Mouse (Mus musculus) forebrain, embryonic 11.5 days (tissue): ENCODE measurements around the gene Olfr1275. TPM values are rescaled to one million over a fixed set of nuclear protein-coding genes. Genes with fewer than 3 reads are reported as not detected.

ENCODE experiments used
- ATAC-seq: fragments of 200-750 bp; cut with Nextera tagmentation; replicated peaks from 2 replicates; pipeline ENCODE4 v1.8.0; 2017; ENCODE audit warnings: moderate TSS enrichment; ENCODE audit not compliant: low FRiP score
- DNase-seq: peaks from one replicate; pipeline ENCODE4 v3.0.0-alpha.2; 2017; ENCODE audit warnings: low spot score
- H3K27ac ChIP-seq: fragments of 300-500 bp; sonication (generic); 2 replicates; pipeline ENCODE4 v1.5.1; 2014; ENCODE audit warnings: low read depth, low read length
- H3K27me3 ChIP-seq: fragments of 300-500 bp; sonication (generic); 2 replicates; pipeline ENCODE4 v1.6.1; 2014; ENCODE audit warnings: mild to moderate bottlenecking, low read length, mixed read lengths; ENCODE audit not compliant: control insufficient read depth, insufficient read depth
- H3K36me3 ChIP-seq: fragments of 300-500 bp; sonication (generic); 2 replicates; pipeline ENCODE4 v1.6.1; 2014; ENCODE audit warnings: mild to moderate bottlenecking, low read length, moderate library complexity, mixed read lengths; ENCODE audit not compliant: control insufficient read depth, insufficient read depth
- H3K4me1 ChIP-seq: fragments of 300-500 bp; sonication (generic); replicated peaks from 2 replicates; pipeline ENCODE4 v1.6.1; 2014; ENCODE audit warnings: low read length, mixed read lengths; ENCODE audit not compliant: control insufficient read depth, insufficient read depth
- H3K4me2 ChIP-seq: fragments of 300-500 bp; sonication (generic); 2 replicates; pipeline ENCODE4 v1.6.1; 2014; ENCODE audit warnings: low read depth, mild to moderate bottlenecking, low read length, moderate library complexity, mixed read lengths; ENCODE audit not compliant: severe bottlenecking
- H3K4me3 ChIP-seq: fragments of 300-500 bp; sonication (generic); 2 replicates; pipeline ENCODE4 v1.5.1; 2014; ENCODE audit warnings: low read depth, low read length
- H3K9ac ChIP-seq: fragments of 300-500 bp; sonication (generic); 2 replicates; pipeline ENCODE4 v1.6.1; 2014; ENCODE audit warnings: low read length
- H3K9me3 ChIP-seq: fragments of 300-500 bp; sonication (generic); 2 replicates; pipeline ENCODE4 v1.6.1; 2016; ENCODE audit warnings: low read length, mixed read lengths; ENCODE audit not compliant: control insufficient read depth
- WGBS: fragments of 180-500 bp; shearing (Covaris S2); extraction: QIAGEN DNeasy Blood & Tissue Kit; methylation state at CpG from one replicate; pipeline ENCODE4 v1.1.7; 2014; 5-methylcytosine and 5-hydroxymethylcytosine counted together
- polyA plus RNA-seq: library from polyadenylated mRNA; unstranded; fragments of >200 nt; fragmentation: Nextera tagmentation; extraction: Ambion mirVana; gene quantifications from 2 replicates; pipeline ENCODE4 v1.2.1, GENCODE M21; 2014

The Olfr1275 gene
- polyA plus RNA-seq: not detected in 2 replicates

DNA sequence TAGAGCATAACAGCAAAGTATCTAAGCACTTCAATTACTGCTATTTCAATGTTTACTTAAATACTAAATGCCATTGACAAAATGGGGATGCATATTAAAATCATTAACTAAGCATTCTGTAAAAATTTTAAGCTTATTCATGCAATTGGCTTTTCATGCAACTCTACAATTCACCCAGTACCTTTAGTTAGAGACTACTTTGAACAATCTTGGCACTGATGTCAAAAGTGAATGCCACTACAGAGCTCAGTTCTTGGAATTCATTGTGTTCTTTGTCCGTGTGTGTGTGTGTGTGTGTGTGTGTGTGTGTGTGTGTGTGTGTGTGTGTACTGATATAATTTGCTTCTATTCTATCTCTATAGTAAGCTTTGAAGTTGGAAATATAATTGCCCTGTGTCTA, at the start of gene Olfr1275:
TSS of gene Olfr1275 (minus strand) at position 101 of the 400 bp plus-strand sequence.
- 86% methylated on average over 1 of the region's 1 CpGs for WGBS
- DNase-seq (no peak), ATAC-seq (no peak)
- no peaks in the 10 kb centered on the region for H3K36me3 ChIP-seq
- H3K9ac ChIP-seq: no peak within 1 kb of the TSS
- no peak within 1 kb of the TSS for H3K27ac ChIP-seq
- no peaks in the 10 kb centered on the region for H3K9me3 ChIP-seq
- no peaks in the 10 kb centered on the region for H3K4me1 ChIP-seq
- no peak within 1 kb of the TSS for H3K4me2 ChIP-seq
- H3K4me3 ChIP-seq: no peak within 1 kb of the TSS
- no peaks in the 10 kb centered on the region for H3K27me3 ChIP-seq

GRCm38 (mm10) chr2:111274006-111274405, 38.9 kb upstream of the Olfr1275 start, which contains the start of gene Olfr1277:
Gene Olfr1277, minus strand, starts transcription at chr2:111274106.
- Histone ChIP-seq H3K4me2 (no peak within 1 kb of the TSS), H3K4me1 (no peaks in the 10 kb centered on the region), H3K4me3 (no peak within 1 kb of the TSS), H3K9ac (no peak within 1 kb of the TSS), H3K36me3 (no peaks in the 10 kb centered on the region), H3K27me3 (no peaks in the 10 kb centered on the region), H3K27ac (no peak within 1 kb of the TSS), H3K9me3 (no peaks in the 10 kb centered on the region)
- 88% methylated on average over 2 of the region's 2 CpGs for WGBS
- DNase-seq (no peak), ATAC-seq (no peak)

DNA sequence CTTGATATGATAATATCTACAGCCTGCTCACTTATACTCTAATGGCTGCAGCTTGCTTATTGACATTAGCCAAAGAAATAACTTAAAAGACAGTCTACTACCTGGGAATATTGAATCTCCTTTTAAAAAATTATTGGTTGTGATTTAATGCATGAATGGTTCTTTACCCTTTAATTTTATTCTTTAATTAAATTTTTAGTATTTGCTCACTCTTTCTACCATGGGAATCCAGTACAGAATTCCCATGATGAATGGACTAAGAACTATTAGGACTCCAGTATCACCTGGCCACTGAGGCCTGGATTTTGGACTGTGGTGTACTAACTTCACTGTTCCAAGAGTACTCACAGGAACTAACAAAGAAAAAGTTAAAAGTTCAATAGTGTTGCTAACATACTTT, 19.1 kb upstream of the Olfr1275 start, which contains the start of gene Olfr1276:
TSS of gene Olfr1276 (plus strand) at position 301 of the 400 bp plus-strand sequence.
- no peak within 1 kb of the TSS for H3K4me2 ChIP-seq

GRCm38 (mm10) chr2:111229502-111229901, 5.6 kb downstream of the Olfr1275 start, which contains the start of gene 4930430A15Rik:
Gene 4930430A15Rik, minus strand, starts transcription at chr2:111229602.
- Histone ChIP-seq H3K9ac (no peak within 1 kb of the TSS), H3K4me1 (no peaks in the 10 kb centered on the region), H3K4me3 (no peak within 1 kb of the TSS), H3K36me3 (no peaks in the 10 kb centered on the region), H3K27ac (no peak within 1 kb of the TSS), H3K9me3 (no peaks in the 10 kb centered on the region), H3K27me3 (no peaks in the 10 kb centered on the region), H3K4me2 (no peak within 1 kb of the TSS)
- ATAC-seq: no peak
- WGBS: 91% methylated on average over 6 of the region's 6 CpGs
- DNase-seq: no peak

More for the DNA sequence above, 19.1 kb upstream of the Olfr1275 start, which contains the start of gene Olfr1276:
- Histone ChIP-seq H3K27me3 (no peaks in the 10 kb centered on the region), H3K27ac (no peak within 1 kb of the TSS), H3K4me3 (no peak within 1 kb of the TSS), H3K4me1 (no peaks in the 10 kb centered on the region), H3K9me3 (no peaks in the 10 kb centered on the region), H3K36me3 (no peaks in the 10 kb centered on the region), H3K9ac (no peak within 1 kb of the TSS)
- ATAC-seq (no peak), DNase-seq (no peak)

- no peaks in the 10 kb centered on the region for H3K9me3 ChIP-seq
- ATAC-seq (0 out of 2 replicates have a peak, but pooled peaks have one; percentile 21), DNase-seq (no peak)
- no peak overlapping the region for H3K27ac ChIP-seq
- H3K4me2 ChIP-seq: no peak overlapping the region
- no peak overlapping the region for H3K9ac ChIP-seq
- no peaks in the 10 kb centered on the region for H3K4me1 ChIP-seq
- H3K36me3 ChIP-seq: no peaks in the 10 kb centered on the region
- H3K4me3 ChIP-seq: no peak overlapping the region
- 96% methylated on average over 11 of the region's 11 CpGs for WGBS
- no peaks in the 10 kb centered on the region for H3K27me3 ChIP-seq
Measured at GRCm38 (mm10) chr2:111182068-111182467, 53.0 kb downstream of the Olfr1275 start.

Other genes starting within 250 kb of the Olfr1275 start
- gene Gm13941, start 129.3 kb downstream of the Olfr1275 start, polyA plus RNA-seq: not detected in 2 replicates
- not detected in 2 replicates for gene Gm15130, start 82.3 kb downstream of the Olfr1275 start, polyA plus RNA-seq
- not detected in 2 replicates for gene 4930430A15Rik, start 5.7 kb downstream of the Olfr1275 start, polyA plus RNA-seq
- gene Olfr1276, start 19.2 kb upstream of the Olfr1275 start, polyA plus RNA-seq: not detected in 2 replicates
- gene Olfr1277, start 38.8 kb upstream of the Olfr1275 start, polyA plus RNA-seq: not detected in 2 replicates
- not detected in 2 replicates for gene Olfr1278, start 54.9 kb upstream of the Olfr1275 start, polyA plus RNA-seq
- gene Olfr1279, start 65.3 kb upstream of the Olfr1275 start, polyA plus RNA-seq: not detected in 2 replicates
- not detected in 2 replicates for gene Olfr1280, start 78.7 kb upstream of the Olfr1275 start, polyA plus RNA-seq
- gene Olfr1281, start 91.2 kb upstream of the Olfr1275 start, polyA plus RNA-seq: not detected in 2 replicates
- not detected in 2 replicates for gene Olfr1282, start 100.8 kb upstream of the Olfr1275 start, polyA plus RNA-seq
- gene Olfr1283, start 131.5 kb upstream of the Olfr1275 start, polyA plus RNA-seq: not detected in 2 replicates
- gene Olfr1284, start 140.2 kb upstream of the Olfr1275 start, polyA plus RNA-seq: not detected in 2 replicates
- not detected in 2 replicates for gene Olfr1286, start 187.8 kb upstream of the Olfr1275 start, polyA plus RNA-seq
- not detected in 2 replicates for gene Olfr1287, start 213.9 kb upstream of the Olfr1275 start, polyA plus RNA-seq
- not detected in 2 replicates for gene Olfr1288, start 238.8 kb upstream of the Olfr1275 start, polyA plus RNA-seq
- not detected in 2 replicates for gene Olfr1289, start 245.5 kb upstream of the Olfr1275 start, polyA plus RNA-seq